Mouse (Mus musculus) urinary bladder, postnatal 14 days (tissue): ENCODE results near the gene Ncs1.

Source experiments
- DNase-seq: peaks from one replicate; pipeline ENCODE4 v3.0.0; 2021; ENCODE audit warnings: low spot score

Ncs1 gene

GRCm38 (mm10) chr2:31278483-31278882 is 32.9 kb downstream of the Ncs1 start:
- no peak for DNase-seq

DNA sequence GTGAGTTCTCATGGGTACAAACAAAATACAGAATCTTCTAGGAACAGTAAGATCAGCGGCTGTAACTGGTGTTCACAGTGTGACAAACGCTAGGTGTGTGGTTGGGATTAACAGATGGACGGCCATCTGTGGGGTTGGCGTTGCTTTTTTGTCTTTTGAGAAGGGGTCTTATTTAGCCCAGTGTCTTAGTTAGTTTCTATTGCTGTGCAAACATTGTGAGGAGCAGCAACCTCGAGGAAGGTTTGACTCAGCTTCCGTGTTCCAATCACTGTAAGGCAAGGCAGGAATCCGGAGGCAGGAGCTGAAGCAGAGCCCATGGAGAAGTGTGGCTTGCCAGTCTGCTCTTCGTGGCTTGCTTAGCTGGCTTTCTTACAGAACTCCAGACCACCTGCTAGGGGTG is 35.5 kb downstream of the Ncs1 start:
- DNase-seq: no peak

DNA sequence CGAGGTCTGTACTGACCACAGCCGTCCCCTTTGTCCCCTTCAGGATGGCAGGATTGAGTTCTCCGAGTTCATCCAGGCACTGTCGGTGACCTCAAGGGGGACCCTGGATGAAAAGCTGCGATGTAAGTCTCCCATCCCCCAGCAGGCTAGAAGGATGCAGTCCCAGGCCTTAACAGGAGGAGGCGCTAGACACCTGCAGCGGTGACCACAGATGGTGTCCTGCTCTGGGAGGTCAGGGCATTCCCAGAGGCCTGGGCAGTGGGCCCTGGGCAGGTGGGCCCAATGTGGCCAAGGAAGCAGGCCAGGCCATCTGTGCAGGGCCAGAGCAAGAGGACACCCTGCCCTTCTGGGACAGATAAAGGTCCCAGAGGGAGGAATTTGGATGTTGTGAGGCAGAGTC is 36.6 kb downstream of the Ncs1 start:
- DNase-seq: no peak

GRCm38 (mm10) chr2:31282880-31283279 is 37.3 kb downstream of the Ncs1 start:
- no peak for DNase-seq

DNA sequence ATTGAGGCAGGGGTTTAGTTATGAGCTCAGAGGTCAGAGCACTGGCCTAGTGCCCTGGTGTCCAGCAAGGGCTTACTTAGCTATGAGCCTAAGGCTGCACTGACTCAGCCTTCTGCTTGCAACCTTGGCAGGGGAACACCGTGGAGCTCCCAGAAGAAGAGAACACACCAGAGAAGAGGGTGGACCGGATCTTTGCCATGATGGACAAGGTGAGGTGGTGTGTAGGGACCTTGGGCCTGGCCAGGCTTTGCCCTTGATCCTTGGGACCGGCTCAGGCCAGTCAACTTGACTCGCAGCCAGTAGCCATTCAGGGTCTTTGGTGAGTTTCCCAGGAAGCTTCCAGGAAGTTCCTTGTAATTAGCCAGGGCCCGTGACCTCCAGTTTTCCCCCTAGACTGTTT is 38.9 kb downstream of the Ncs1 start:
- no peak for DNase-seq

DNA sequence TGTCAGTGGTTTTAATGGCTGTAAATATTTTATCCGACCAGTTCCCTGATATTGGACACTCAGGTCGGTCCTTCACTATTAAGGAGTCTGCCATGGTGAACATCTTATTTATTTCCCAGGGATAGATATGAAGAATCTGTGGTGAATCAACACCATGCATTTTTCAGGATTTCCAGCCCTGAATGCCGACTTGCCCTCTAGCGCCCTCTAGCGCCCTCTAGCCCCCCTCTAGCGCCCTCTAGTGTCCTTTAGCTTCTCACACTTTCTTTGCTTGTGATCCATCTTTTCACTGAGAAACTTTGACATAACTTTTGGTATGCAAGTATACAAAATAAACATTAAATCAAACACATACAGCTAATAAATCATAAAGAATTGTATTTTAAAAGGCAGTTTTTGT is 45.8 kb downstream of the Ncs1 start:
- peak; percentile 63 for DNase-seq

- DNase-seq: peak; percentile 78
Measured at GRCm38 (mm10) chr2:31294985-31295384, 49.4 kb downstream of the Ncs1 start.

DNA sequence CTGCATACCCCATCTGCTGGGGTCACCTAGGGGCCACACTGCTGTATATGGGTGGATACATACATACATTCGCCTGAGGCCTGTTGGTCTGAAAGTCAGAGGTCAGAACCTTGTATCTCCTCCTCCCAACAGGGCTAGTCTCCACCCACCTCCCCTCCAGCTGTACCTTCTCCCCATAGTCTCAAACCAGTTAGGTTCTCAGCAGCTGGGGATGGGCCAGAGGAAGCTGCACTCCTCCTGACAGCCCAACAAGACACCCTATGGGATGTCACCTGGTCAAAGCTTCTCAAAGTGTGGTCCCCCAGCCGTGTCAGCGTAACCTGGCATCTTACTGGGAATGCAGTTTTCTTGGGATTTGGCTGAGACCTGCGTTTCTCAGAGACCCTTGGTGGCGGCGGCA is 50.8 kb downstream of the Ncs1 start:
- no peak for DNase-seq

- peak; percentile 56 for DNase-seq
Measured at GRCm38 (mm10) chr2:31297602-31298268, 52.1 kb downstream of the Ncs1 start.

GRCm38 (mm10) chr2:31298814-31299213 is 53.2 kb downstream of the Ncs1 start:
- DNase-seq: no peak

DNA sequence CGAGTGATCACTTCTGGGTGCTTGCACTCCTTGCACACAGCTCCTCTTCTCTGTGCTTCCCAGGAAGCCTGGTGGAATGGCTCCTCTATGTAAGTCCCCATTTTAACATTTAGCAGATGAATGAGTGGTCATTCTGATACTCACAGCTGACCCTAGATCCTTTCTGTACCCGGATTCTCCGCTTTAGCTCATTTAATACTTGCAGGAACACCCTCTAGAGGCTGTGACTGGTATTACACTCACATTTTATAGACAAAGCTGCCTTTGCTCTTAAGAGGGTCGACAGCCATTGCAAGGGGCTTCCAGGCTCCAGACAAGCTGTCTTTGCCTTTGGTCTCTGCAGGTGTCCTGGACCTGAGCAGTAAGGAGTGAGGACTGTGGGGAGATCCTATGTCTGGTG is 53.6 kb downstream of the Ncs1 start:
- DNase-seq: no peak

- no peak for DNase-seq
Measured at GRCm38 (mm10) chr2:31299996-31300395, 54.4 kb downstream of the Ncs1 start.

- DNase-seq: no peak
Measured at GRCm38 (mm10) chr2:31303177-31303576, 57.6 kb downstream of the Ncs1 start.

- DNase-seq: no peak
Measured at GRCm38 (mm10) chr2:31304191-31304590, 58.6 kb downstream of the Ncs1 start.

DNA sequence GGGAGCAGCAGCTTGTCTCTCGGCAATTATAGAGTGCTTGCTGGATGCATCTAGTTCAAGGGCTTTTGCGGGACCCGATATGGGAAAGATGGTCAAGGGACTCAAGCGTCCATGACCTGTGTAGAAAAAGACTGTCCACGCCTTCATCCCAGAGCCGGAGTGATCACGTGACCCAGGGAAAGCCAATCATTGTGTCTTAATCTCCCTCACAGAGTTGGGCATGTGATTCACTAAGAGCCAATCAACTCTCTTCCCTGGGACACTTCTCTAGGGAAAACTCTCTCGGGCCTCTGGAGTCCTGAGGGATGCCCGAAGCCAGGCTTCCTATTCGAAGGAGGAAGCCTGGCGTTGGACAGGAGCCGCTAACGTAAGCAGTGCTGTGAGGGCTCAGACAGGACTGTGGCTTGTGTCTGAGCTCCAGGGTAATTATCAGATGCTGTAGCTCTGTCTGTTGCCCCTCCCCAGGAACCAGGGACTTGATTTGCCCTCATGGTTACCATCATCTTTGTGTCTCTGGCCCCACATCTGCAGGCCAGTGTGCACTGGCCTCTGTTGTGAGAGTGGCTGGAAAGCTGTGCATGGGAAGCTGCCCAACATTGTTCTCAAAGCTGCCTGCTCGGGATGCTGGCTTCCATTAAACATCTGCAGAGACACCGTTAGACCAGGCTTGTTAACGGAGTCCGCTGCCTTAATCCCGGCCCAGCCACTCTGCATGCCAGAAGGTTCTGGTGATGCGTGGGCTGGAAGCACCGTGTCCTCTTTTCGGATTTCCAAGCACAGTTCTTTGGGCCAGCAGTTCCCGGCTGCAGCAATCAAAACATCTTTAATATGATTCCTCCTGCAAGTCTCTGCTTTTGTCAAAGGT is 59.4 kb downstream of the Ncs1 start:
- peak; percentile 24 for DNase-seq

- peak; percentile 24 for DNase-seq
Measured at GRCm38 (mm10) chr2:31305684-31306083, 60.1 kb downstream of the Ncs1 start.

- no peak for DNase-seq
Measured at GRCm38 (mm10) chr2:31308257-31308656, 62.6 kb downstream of the Ncs1 start.

- peak; percentile 20 for DNase-seq
Measured at GRCm38 (mm10) chr2:31309549-31309948, 63.9 kb downstream of the Ncs1 start.

DNA sequence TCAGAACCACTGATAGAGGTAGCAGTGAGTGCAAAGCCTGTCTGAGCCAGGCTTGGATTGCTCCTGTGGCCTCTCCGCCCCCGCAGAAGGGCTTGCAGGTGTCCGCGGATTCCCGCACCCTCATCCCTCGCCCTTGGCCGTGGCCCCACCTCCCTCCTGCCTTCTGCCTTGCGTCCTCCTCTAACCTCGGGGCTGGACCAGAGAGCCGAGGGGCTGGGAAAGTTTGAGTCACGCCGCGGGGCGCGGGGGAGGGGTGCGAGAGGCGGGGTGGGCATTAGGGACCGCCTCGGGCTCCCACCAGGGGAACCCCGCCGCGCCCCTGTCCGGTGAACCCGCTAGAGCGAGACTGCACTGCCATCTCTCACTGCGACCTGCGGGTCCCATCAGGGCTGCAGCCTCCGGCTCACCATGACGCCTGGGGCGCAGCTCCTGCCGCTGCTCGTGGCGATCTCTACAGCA is 68.4 kb downstream of the Ncs1 start, which contains the start of gene Hmcn2:
Gene Hmcn2 (plus strand): TSS at position 409 of the 459 bp plus-strand sequence.
- DNase-seq: peak; percentile 23

DNA sequence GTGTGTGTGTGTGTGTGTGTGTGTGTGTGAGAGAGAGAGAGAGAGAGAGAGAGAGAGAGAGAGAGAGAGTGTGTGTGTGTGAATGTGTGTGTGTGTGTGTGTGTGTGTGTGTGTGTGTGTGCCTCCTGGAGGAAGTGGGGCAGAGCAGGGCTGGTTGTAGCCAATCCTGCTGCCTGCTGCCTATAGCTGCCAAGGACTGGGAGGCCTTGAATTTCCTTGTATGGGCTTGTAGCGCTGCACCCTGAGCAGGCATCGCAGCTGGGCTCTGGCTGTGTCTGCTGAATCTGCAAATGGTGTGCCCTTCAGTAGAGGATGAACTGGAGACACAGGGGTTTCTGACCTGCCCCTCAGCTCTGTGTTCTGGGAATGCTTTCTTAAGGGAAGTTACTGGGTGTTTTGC is 72.5 kb downstream of the Ncs1 start:
- DNase-seq: no peak

DNA sequence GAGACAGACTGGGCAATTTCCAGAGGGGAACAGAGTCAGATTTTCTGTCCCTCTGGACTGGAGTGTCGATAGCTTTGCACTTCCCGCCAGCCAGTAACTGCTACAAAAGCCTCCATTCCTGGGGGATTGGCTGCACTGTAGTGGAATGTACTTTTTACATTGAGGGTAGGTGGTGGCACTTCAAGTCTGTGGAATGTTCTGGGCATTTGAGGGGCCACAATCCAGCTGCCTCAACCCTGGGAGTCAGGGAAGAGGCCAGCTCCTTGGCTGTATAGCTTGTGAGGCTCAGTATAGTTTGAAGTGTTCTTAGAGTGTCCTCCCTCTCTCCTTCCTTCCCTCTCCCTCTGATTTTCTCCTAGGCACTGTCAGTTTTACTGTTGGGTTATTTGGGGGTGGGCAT is 73.6 kb downstream of the Ncs1 start:
- DNase-seq: no peak

DNA sequence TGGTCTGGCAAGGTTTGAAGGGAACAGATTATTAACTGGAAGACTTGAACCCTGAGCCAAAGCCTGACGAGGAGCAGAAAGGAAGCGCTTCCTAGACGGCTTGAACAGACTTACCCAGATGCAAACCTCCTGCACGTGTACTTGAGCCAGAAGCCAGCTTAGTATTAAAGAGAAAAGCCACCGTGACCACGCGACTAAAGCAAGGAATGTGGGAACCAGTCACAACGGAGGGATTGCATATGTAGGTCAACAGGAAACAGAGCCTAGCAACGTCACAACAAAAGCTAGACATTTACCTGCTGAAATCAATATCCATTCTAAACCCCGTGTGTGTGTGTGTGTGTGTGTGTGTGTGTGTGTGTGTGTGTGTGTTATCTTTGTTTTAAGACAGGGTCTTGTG is 81.6 kb downstream of the Ncs1 start:
- no peak for DNase-seq

DNA sequence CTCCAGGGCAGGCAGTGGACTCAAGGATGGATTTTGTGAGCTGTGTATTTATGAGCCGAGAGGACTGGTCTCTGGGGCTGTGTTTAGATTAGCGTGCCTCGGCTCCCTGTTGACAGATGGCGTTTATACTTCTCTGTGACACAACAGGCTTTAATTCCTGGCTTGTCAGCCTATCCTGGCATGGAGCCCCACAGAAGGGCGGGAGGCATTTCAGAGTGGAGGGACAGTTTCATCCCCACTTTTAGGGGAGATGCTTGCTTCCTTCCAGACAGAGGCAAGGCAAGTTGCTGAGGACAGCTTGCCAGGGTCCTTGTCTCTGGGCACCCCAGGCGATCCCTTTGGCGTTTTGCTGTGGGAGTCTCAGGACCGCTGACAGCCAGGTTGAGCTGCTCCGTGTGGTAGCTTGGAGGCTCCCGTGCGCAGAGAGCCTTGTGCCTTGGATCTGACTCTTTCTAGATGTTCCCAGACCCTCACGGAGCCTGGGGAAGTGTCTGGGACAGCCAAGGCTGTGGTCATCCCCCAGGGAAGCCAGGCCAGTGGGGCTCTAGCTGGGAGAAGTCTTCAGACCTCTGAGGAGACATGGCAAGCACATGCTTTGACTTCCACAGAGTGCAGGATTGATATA is 92.2 kb downstream of the Ncs1 start:
- peak; percentile 31 for DNase-seq
